Mouse (Mus musculus) MEL-GATA-1-ER (cell line): ENCODE data around the gene Rad9b.
"Not testable (repeated sequence)": the region's sequence is repeated elsewhere in the genome, so short reads cannot be mapped to it uniquely, and the experiment has no call there.

Experiments
- DNase-seq: peaks from one replicate; pipeline ENCODE4 v3.0.0-alpha.2; 2012; ENCODE audit warnings: low read depth; ENCODE audit errors: extremely low read depth

Gene Rad9b

DNA sequence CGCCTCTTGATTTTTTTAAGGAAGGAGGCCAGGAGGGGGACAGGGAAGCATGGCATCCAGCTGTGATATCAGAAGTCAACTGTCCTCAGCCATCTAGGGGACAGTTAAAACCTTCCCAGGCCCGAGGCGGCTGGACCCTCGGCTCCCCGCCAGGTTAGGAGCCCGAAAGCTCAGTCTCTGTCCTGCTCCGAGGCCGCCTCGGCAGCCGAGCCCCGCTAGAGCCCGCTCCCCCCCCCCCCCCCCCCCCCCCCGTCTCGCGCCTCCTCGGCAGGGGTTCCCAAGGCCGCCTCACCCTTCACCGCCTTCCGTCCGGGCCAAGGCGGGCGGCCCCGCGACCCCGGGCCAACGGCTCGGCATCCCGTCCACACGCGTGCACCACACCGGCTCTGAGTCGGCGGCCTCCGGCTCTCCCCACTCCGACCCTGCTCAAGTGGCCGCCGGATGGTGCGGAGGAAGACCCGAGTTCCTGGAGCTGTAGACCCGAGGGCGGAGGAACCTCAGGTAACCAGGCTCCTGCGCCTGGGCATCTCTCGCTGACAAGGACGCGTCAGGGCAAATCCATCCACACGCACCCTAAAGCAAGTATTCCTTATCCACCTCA lies 17.7 kb upstream of the Rad9b start, which contains the start of gene Gpn3:
TSS of gene Gpn3 (plus strand) at position 286 of the 601 bp plus-strand sequence.
- no peak for DNase-seq

DNA sequence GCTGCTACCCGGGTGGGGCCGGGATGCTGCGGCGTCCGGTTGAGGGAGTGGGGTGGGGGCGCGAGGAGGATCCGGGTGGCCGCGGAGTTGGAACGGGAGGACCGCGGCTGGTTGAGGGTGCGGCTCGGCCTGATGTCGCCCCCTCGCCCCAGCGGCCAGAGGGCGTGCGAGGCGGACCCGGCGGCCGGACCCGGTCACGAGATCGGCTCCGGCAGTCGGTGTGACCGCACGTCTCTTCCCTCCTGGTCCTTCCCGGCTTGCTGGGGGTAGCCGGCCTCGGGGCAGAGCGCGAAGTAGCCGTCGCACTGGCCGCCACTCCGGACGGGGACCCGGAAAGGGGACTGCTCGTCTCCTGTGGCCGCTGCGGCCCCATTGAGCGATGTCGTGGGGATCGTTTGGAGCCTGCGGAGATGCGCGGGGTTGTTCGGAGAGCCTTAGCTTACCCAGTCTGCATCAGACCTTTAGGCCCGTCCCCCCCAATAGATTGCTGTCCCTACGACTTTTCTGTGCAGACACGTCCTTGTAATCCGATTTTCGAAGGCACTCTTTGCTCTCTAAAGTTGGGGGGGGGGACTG lies 547 bp upstream of the Rad9b start:
- no peak for DNase-seq

DNA sequence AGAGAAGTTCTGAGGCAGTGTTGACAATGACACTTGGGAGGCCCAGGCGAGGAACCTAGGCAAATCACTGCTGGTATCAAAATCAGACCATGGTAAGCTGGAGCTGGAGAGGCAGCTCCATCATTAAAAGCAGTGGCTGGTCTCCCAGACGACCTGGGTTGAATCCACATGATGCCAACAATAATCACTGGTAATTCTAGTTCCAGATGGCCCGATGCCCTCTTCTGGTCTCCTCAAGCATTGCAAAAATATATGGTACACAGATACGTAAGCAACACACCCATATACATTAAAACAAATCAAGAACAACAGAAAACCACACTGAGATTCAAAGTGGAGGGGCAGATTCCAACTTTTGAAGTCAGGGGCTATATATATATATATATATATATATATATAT lies 8.3 kb downstream of the Rad9b start:
- DNase-seq: no peak

GRCm38 (mm10) chr5:122344260-122344659 lies 9.8 kb downstream of the Rad9b start:
- peak; percentile 26 for DNase-seq

DNA sequence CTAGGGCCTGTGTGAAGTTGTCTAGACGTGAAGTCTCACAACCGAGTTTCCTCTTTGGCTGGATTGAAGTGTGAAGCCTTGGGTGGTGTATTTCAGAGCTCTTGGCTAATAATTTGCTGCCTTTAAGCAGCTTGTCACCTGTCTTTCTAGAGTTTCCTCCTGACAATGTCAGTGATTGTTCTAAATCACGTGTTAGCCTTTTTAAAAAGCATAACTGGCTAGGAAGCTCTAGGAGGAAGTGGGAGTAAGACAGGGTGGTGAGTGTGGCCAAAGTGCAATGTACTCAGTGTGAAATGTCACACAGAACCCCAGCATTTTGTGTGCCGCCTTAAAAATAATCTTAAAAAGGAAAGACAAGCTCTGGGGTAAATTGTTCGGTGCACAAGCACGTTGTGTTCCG lies 10.3 kb downstream of the Rad9b start:
- DNase-seq: no peak

DNA sequence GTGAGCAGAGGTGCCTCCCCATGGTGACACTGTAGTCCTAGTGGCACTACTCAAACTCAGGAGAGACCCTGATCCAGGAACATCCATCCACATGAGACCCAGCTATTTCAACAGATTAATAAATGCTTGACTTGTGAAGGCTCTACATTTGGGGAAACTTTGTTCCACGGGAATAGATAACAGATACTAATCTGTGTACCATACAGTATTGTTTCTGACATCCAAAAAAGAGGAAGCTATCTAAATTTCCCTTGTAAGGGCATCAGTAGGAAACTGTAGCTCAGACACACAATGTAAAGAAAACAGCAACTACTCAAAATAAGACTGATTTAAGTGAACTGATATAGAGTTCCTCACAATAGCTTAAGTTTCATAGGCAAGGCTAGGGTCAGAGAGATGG lies 11.2 kb downstream of the Rad9b start:
- peak; percentile 12 for DNase-seq

DNA sequence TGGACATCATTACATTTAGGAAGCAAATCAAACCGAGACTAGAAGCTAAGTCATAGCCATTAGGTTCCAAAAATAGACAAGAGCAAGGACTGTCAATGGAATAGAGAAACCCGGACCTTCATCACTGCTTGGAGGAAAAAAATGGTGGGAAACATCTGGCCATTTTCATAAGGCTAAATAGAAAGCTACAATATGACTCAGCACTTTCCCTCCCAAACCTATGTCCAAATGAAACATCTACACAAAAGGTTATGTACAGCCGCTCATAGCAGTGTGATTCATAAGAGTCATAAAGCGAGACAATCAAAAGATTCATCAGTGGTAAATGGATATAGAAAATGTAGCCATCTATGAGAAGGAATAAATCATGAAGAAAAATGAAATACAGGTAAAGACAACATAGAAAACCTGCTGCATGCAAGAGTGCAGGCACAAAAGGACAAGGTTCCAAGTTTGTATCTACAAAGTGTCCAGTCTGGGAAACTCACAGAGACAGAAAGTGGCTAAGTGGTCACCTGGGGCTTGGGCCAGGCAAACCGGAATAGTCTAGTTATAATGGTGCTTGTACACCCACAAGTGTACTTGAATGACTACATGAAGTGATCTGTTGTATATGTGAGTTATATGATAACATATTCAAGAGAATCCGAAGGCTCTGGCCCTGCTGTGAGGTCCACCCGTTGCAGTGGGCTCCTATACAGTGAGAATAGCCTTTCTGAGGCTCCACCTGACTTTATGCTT lies 17.3 kb downstream of the Rad9b start:
- DNase-seq: no peak

GRCm38 (mm10) chr5:122334682-122335081 lies 19.4 kb downstream of the Rad9b start:
- no peak for DNase-seq

GRCm38 (mm10) chr5:122330269-122330668 lies 23.8 kb downstream of the Rad9b start:
- no peak for DNase-seq

DNA sequence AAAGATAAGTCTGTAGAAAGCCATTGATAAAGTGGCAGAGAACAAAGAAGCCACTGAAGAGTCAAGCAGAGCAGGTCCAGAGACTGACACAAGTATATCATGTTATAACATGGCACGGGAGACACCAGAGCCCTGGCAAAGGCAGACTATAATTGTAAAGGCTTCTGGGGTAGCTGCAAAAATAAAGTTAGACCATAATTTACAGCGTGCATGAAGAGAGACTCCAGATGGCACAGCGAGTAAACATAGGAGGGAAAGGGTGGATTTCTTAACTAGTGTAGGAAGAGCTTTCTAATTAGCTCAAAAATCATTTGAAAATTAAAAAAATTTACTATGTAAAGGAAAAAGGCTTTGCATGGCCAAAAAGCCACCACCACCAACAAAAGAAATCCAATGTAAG lies 26.8 kb downstream of the Rad9b start:
- no peak for DNase-seq

GRCm38 (mm10) chr5:122325477-122325876 lies 28.6 kb downstream of the Rad9b start:
- no peak for DNase-seq

DNA sequence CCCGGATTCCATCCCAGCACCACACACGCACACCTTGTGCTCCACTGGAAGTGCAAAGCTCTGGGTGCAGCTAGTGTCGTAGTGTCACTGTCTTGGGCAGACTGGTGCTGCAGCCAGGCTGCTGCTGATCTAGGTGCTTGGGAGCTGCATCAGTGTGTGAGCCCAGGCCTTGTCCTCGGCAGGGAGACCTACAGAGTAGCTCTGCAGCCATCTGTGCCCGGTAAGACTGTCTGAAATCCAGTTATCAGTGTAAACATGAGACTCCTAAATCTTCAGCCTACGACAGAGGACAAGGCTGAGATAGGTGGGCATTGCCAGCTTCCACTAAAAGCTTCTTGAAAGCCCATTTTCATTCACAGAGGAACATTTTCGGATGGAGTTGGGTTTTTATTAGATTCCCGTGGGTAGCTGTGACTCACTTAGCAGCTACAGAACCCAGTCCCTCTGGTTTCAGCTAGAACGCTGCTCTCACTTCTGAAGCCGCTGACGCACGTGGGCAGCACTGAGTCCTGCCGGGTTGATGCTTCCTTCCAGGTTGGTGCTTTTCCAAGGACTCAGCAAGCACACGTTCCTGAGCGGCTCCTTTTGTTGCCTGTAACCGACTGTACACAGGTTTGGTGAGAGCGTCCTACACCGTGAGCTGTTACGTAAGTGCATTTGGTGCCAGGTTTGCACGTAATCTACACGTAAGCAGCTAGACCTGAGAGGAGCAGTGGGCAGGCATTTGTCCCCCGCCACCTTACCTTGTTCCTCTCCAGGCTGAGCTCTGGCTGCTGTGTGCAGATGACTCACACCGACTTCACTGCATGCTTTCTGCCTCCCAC lies 29.2 kb downstream of the Rad9b start:
- no peak for DNase-seq

DNA sequence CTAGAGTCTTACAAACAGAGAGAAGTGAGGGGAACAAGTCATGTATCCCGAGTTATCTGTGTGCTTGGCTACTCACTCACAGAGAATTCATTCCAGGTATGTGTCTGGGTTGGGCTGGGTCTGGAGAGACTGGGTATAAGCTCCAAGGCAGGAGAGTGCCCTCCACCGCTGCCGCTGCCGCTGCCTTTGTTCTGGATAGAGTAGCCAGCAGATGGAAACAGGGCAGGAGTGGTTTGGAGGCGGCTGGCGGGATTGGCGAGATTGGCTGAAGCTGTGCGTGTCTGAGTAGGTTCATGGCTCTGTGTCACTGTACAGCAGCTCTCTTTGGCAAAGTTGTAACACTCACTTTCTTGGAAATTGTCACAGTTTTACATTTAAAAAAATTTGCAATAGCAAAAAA lies 30.5 kb downstream of the Rad9b start:
- no peak for DNase-seq

DNA sequence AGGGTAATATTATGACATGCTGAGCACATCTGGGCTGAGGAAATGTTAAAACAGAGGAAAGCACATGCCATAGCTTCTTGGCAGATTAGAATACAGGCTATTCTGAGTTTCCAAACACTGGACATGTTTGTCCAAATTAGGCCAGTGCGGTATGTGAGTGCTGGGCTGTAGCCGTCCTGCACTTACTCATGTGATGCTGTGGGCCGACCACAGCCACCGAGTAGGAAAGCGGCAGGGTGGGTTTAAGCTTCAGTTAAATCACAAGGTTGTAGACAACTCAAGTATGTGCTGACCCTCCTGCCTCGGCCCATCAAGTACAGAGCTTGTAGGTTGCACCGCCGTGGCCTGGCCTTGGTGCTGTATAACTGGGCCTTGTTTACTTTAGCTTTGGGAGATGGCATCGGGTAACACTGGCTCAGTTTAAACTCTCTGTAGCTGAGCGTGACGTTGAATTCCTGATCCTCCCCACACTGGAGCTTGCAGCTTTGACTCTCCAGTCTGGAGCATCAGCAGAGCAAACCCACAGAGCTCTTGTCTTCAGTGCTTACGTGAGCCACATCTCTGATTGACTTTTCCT lies 33.7 kb downstream of the Rad9b start:
- no peak for DNase-seq

DNA sequence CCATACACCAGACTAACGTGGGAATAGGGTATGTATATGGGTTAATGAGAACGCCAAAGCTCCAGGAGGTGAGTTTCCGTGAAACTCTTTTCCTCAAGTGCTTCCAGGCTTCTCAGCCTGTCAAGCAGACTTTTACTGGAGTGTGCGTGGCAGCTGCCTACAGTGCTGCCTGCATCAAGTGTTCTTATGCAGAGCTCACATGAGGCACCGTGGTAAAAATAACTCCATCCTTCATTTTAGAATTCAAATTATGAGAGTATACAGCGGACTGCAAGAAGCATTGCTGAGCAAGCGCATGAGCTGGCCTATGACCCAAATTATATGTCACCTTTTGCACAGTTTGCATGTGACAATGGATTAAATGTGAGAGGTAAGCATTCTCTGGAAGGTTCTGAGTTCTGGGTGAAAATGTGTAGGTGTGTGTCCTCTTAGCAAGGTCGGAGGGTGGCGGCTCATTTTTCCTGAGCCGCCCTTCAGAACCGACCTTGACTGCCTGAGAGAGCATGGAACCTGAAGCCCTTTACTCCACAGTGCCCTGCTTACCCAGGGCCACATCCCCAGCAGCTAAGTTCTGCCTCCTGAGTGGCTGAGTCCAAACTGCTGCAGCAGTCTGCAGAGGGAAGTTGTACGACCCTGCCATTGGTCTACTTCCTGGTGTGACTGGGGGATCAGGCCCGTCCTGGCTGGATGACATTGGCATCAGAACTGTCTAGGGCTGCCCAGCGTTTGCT lies 34.4 kb downstream of the Rad9b start:
- DNase-seq: no peak

DNA sequence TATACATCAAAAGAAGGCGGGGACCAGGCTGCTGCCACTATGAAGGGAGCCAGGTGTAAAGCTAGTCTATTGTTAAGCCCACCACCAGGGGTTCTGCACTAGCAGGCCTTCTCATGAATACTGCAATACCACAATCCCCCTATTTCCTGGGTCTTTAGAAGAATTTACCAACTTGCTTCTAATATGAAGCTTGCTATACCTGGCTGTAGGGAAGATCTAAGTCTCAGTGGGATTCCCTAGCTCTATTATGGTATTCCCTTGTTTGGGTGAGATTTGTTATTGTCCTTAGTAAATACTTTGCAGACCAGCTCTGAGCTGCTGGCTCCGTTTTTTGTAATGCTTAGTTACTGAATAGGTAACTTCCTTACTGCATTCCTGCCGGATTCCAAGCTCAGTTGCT lies 35.1 kb downstream of the Rad9b start:
- DNase-seq: not testable (repeated sequence)

- peak; percentile 13 for DNase-seq
These were observed 35.9 kb downstream of the Rad9b start for GRCm38 (mm10) chr5:122318100-122318499.

- no peak for DNase-seq
These were observed 36.5 kb downstream of the Rad9b start for GRCm38 (mm10) chr5:122317329-122318045.

GRCm38 (mm10) chr5:122314966-122315667 lies 38.9 kb downstream of the Rad9b start:
- peak; percentile 58 for DNase-seq
